Mouse (Mus musculus) sigmoid colon, adult 10 weeks (tissue): ENCODE results near the gene Dmrt3. TPM values are rescaled to one million over a fixed set of nuclear protein-coding genes. Genes with fewer than 3 reads are reported as not detected.

Experiments used
- polyA plus RNA-seq: library from polyadenylated mRNA; stranded (reverse); fragments of 350-450 nt; fragmentation: Illumina TruSeq; extraction: RNeasy Lipid Tissue Mini Kit (QIAGEN cat#74804); gene quantifications from one replicate; pipeline ENCODE4 v1.2.3, GENCODE M21; 2014; ENCODE audit warnings: low read depth, low replicate concordance

The Dmrt3 gene
- polyA plus RNA-seq, result not detected

GRCm38 (mm10) chr19:25610015-25610410 lies at the start of gene Dmrt3:
Gene Dmrt3 (plus strand): TSS chr19:25610301.

DNA sequence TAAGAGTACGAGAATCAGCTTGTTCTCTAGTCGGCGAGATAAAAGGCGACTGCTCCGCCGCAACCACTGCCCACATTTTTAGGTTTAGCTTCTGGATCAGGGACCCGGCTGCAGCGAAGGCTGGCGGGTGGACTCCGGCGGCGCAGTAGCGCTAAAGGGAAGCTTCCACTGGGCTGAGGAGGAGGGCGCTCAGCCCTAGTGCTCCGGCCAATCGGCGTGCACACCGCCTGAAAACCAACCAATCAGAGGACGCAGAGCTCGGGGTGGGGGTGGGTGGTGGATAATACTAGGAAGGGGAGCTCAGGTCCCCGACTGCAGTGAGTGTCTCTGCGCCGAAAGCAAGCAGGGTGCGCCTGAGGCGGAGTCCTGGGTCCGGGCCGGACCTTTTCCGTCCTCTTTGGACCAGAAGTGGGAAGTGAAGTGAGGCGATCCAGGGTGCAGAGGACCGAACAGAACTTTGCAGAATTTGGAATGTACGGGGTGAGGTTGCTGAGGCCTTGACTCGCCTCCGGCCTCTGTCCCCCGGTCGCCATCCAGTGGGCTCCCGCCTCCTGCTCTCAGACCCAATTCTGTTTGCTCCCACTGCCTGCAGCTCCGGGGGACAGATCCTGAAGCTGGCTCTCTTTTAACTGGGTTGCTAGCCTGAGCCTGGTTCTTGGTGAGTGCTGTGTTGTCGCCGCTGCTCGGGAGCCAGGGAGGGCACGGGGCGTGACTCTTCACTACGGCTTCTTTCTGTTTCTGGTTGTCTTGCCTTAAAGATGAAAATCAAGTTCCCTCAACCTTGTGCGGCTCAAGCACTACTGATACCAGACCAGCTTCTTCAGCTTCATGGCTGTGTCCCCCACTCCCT lies 62.2 kb downstream of the Dmrt3 start, which contains the start of gene Dmrt2:
TSS of gene Dmrt2 (plus strand) at position 311 of the 850 bp plus-strand sequence.

Other genes starting within 250 kb of the Dmrt3 start
- not detected for gene Dmrt1, start 104.7 kb upstream of the Dmrt3 start, polyA plus RNA-seq
- not detected for gene Dmrt2, start 62.1 kb downstream of the Dmrt3 start, polyA plus RNA-seq